Mouse (Mus musculus) heart, embryonic 14.5 days (tissue): Measurements from ENCODE around the gene Pla2g4a. TPM values are rescaled to one million over a fixed set of nuclear protein-coding genes. Genes with fewer than 3 reads are reported as not detected.

Source experiments
- ATAC-seq: fragments of 200-750 bp; cut with Nextera tagmentation; 2 replicates; pipeline ENCODE4 v1.8.0; 2017; ENCODE audit warnings: low read depth, moderate TSS enrichment; ENCODE audit not compliant: insufficient number of reproducible peaks, insufficient read depth, low FRiP score
- H3K27ac ChIP-seq, 2 experiments: fragments of 200-500 bp in 1 of 2; fragments of 300-500 bp in 1 of 2; sonication (generic) in 1 of 2; replicated peaks in 1 of 2; 2 replicates each; pipeline ENCODE4 v1.5.1; 2012 to 2014; ENCODE audit warnings: low read depth in 2 of 2, low read length in 2 of 2, control low read depth in 1 of 2, mild to moderate bottlenecking in 1 of 2, mixed read lengths in 1 of 2; ENCODE audit not compliant: control insufficient read depth in 1 of 2, insufficient read depth in 1 of 2
- H3K27me3 ChIP-seq: fragments of 300-500 bp; sonication (generic); 2 replicates; pipeline ENCODE4 v1.6.1; 2014; ENCODE audit warnings: mild to moderate bottlenecking, low read length, control low read depth; ENCODE audit not compliant: control insufficient read depth, insufficient read depth
- H3K36me3 ChIP-seq: fragments of 300-500 bp; sonication (generic); 2 replicates; pipeline ENCODE4 v1.6.1; 2014; ENCODE audit warnings: mild to moderate bottlenecking, control low read depth, low read length, mixed read lengths; ENCODE audit not compliant: control insufficient read depth, insufficient read depth
- H3K4me1 ChIP-seq, 2 experiments: fragments of 200-500 bp in 1 of 2; fragments of 300-500 bp in 1 of 2; sonication (generic) in 1 of 2; 2 replicates each; pipeline ENCODE4 v1.6.1; 2012 to 2014; ENCODE audit warnings: low read length in 2 of 2, control low read depth in 1 of 2, mixed read lengths in 1 of 2; ENCODE audit not compliant: control insufficient read depth in 2 of 2, insufficient read depth in 2 of 2
- H3K4me2 ChIP-seq: fragments of 300-500 bp; sonication (generic); 2 replicates; pipeline ENCODE4 v1.6.1; 2014; ENCODE audit warnings: mild to moderate bottlenecking, low read length
- H3K4me3 ChIP-seq, 2 experiments: fragments of 200-500 bp in 1 of 2; fragments of 300-500 bp in 1 of 2; sonication (generic) in 1 of 2; 2 replicates each; pipeline ENCODE4 v1.5.1; 2012 to 2014; ENCODE audit warnings: low read length in 2 of 2, mild to moderate bottlenecking in 2 of 2, control low read depth in 1 of 2, low read depth in 1 of 2, moderate library complexity in 1 of 2; ENCODE audit not compliant: control insufficient read depth in 1 of 2, insufficient read depth in 1 of 2
- H3K9ac ChIP-seq: fragments of 300-500 bp; sonication (generic); 2 replicates; pipeline ENCODE4 v1.6.1; 2014; ENCODE audit warnings: mild to moderate bottlenecking, low read length
- H3K9me3 ChIP-seq: fragments of 300-500 bp; sonication (generic); 2 replicates; pipeline ENCODE4 v1.6.1; 2016; ENCODE audit warnings: low read length, control low read depth; ENCODE audit not compliant: control insufficient read depth
- WGBS: fragments of 180-500 bp; shearing (Covaris S2); extraction: QIAGEN DNeasy Blood & Tissue Kit; methylation state at CpG from one replicate; pipeline ENCODE4 v1.1.7; 2014; 5-methylcytosine and 5-hydroxymethylcytosine counted together
- polyA plus RNA-seq: library from polyadenylated mRNA; unstranded; fragments of >200 nt; fragmentation: Nextera tagmentation; extraction: Ambion mirVana; gene quantifications from 2 replicates; pipeline ENCODE4 v1.2.1, GENCODE M21; 2014

The Pla2g4a gene
- polyA plus RNA-seq, 1 experiment from 2014 or later = 4.8 TPM

DNA sequence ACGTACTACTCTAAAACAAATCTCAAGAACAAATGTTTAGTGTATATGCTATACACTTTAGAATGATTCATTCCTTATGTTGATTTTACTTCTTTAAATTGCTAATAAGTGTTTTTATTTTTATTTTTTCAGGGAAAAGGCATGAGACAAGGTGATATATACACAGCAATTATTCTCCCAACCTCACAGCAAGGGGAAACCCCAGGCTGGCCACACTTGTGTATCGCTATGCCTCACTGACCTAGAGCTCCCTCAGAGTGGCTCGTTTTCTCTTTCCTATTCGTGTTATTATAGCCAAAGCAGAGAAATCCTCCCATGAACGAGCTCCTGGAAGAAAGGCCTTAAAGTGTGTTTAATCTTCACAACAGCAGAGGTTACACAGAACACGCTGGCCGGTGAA, 106.2 kb downstream of the Pla2g4a start:
- Histone ChIP-seq H3K27me3 (no peaks in the 10 kb centered on the region), H3K36me3 (no peaks in the 10 kb centered on the region), H3K4me3 (no peak overlapping the region), H3K9me3 (no peaks in the 10 kb centered on the region), H3K4me1 (no peaks in the 10 kb centered on the region), H3K4me2 (no peak overlapping the region), H3K27ac (no peak overlapping the region), H3K9ac (no peak overlapping the region)
- 78% methylated on average over 7 of the region's 7 CpGs for WGBS
- ATAC-seq = no peak

GRCm38 (mm10) chr1:149846655-149847054, 114.4 kb downstream of the Pla2g4a start:
- 13% methylated on average over 6 of the region's 6 CpGs for WGBS
- H3K4me2 ChIP-seq = peak overlapping the region; percentile 36
- no peaks in the 10 kb centered on the region for H3K27me3 ChIP-seq
- no peaks in the 10 kb centered on the region for H3K9me3 ChIP-seq
- no peak overlapping the region for H3K9ac ChIP-seq
- peaks cover 0 to 7% of the 10 kb centered on the region in 2 experiments; a peak in 2 of 4 replicates for H3K4me1 ChIP-seq
- peak overlapping the region in 1 of 2 experiments; percentile 10; a peak in 2 of 4 replicates for H3K27ac ChIP-seq
- H3K36me3 ChIP-seq = no peaks in the 10 kb centered on the region
- H3K4me3 ChIP-seq = no peak overlapping the region
- ATAC-seq = no peak

GRCm38 (mm10) chr1:149841845-149842244, 119.2 kb downstream of the Pla2g4a start:
- H3K4me1 ChIP-seq = peaks cover 0 to 4% of the 10 kb centered on the region in 2 experiments; a peak in 2 of 4 replicates
- ATAC-seq = no peak
- no peak overlapping the region for H3K4me2 ChIP-seq
- H3K27ac ChIP-seq = no peak overlapping the region
- H3K4me3 ChIP-seq = no peak overlapping the region
- 91% methylated on average over 1 of the region's 1 CpGs for WGBS
- H3K9ac ChIP-seq = no peak overlapping the region
- no peaks in the 10 kb centered on the region for H3K36me3 ChIP-seq
- H3K9me3 ChIP-seq = no peaks in the 10 kb centered on the region
- no peaks in the 10 kb centered on the region for H3K27me3 ChIP-seq

GRCm38 (mm10) chr1:149840961-149841416, 120.1 kb downstream of the Pla2g4a start:
- Histone ChIP-seq H3K9ac (no peak overlapping the region), H3K4me2 (no peak overlapping the region)
- ATAC-seq = no peak

GRCm38 (mm10) chr1:149840312-149840930, 120.7 kb downstream of the Pla2g4a start:
- no peak for ATAC-seq
- H3K4me1 ChIP-seq = no peaks in the 10 kb centered on the region
- H3K4me2 ChIP-seq = no peak overlapping the region
- H3K27me3 ChIP-seq = no peaks in the 10 kb centered on the region
- no peak overlapping the region for H3K27ac ChIP-seq
- no peaks in the 10 kb centered on the region for H3K9me3 ChIP-seq
- no peak overlapping the region for H3K4me3 ChIP-seq
- 88% methylated on average over 3 of the region's 3 CpGs for WGBS
- no peak overlapping the region for H3K9ac ChIP-seq
- no peaks in the 10 kb centered on the region for H3K36me3 ChIP-seq

More at GRCm38 (mm10) chr1:149840961-149841416, 120.1 kb downstream of the Pla2g4a start:
- Histone ChIP-seq H3K9me3 (no peaks in the 10 kb centered on the region), H3K36me3 (no peaks in the 10 kb centered on the region), H3K27me3 (no peaks in the 10 kb centered on the region), H3K4me1 (no peaks in the 10 kb centered on the region), H3K27ac (no peak overlapping the region), H3K4me3 (no peak overlapping the region)
- WGBS = 79% methylated on average over 4 of the region's 4 CpGs

DNA sequence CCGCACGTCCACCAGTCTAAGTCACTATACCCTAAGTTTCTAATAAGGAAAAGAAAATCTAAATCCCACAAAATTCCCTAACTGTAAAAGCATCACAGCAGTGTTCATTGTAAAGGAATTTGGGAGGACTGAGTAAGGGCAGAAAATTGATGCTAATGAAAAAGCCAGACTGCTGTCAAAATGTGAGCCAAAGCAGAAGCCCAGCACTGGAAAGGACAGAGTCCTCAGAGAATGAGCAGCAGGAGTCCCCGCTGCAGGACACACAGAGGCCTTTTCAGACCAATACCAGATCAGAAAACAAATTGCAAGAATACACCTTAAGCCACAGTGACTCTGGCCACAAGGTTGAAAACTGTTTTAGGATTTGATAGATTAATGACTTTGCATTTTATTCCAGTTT, 124.6 kb downstream of the Pla2g4a start:
- Histone ChIP-seq H3K4me2 (no peak overlapping the region), H3K4me1 (no peaks in the 10 kb centered on the region), H3K4me3 (no peak overlapping the region), H3K36me3 (no peaks in the 10 kb centered on the region), H3K27ac (no peak overlapping the region), H3K9ac (no peak overlapping the region), H3K9me3 (no peaks in the 10 kb centered on the region), H3K27me3 (no peaks in the 10 kb centered on the region)
- ATAC-seq = no peak
- 62% methylated on average over 3 of the region's 3 CpGs for WGBS

GRCm38 (mm10) chr1:149833876-149834275, 127.2 kb downstream of the Pla2g4a start:
- no peak for ATAC-seq
- Histone ChIP-seq H3K9me3 (no peaks in the 10 kb centered on the region), H3K9ac (no peak overlapping the region), H3K4me1 (no peaks in the 10 kb centered on the region), H3K36me3 (no peaks in the 10 kb centered on the region), H3K27ac (no peak overlapping the region), H3K4me2 (no peak overlapping the region), H3K4me3 (no peak overlapping the region), H3K27me3 (no peaks in the 10 kb centered on the region)
- WGBS = 77% methylated on average over 2 of the region's 2 CpGs

- ATAC-seq = no peak
- H3K4me3 ChIP-seq = no peak overlapping the region
- H3K9ac ChIP-seq = no peak overlapping the region
- H3K27me3 ChIP-seq = no peaks in the 10 kb centered on the region
- H3K4me2 ChIP-seq = no peak overlapping the region
- no peak overlapping the region for H3K27ac ChIP-seq
- WGBS = 16% methylated on average over 2 of the region's 2 CpGs
- H3K4me1 ChIP-seq = no peaks in the 10 kb centered on the region
- no peaks in the 10 kb centered on the region for H3K36me3 ChIP-seq
- H3K9me3 ChIP-seq = no peaks in the 10 kb centered on the region
Observed at GRCm38 (mm10) chr1:149832952-149833351, 128.1 kb downstream of the Pla2g4a start.
